Mouse (Mus musculus) G1E (cell line): ENCODE results near the gene Obox1. TPM values are rescaled to one million over a fixed set of nuclear protein-coding genes. Genes with fewer than 3 reads are reported as not detected.
"Not testable (repeated sequence)": the region's sequence is repeated elsewhere in the genome, so short reads cannot be mapped to it uniquely, and the experiment has no call there.

ENCODE experiments used
- ATAC-seq: 2 replicates; pipeline ENCODE4 v1.8.0; 2016; ENCODE audit warnings: mild to moderate bottlenecking; ENCODE audit not compliant: insufficient number of reproducible peaks, poor library complexity, low FRiP score, severe bottlenecking; ENCODE audit errors: extremely low read depth
- DNase-seq: peaks from one replicate; pipeline ENCODE4 v3.0.0; 2012; ENCODE audit warnings: low spot score
- H3K27me3 ChIP-seq: 2 replicates; pipeline ENCODE4 v1.6.1; 2012; ENCODE audit warnings: mild to moderate bottlenecking, low read length, inconsistent platforms; ENCODE audit not compliant: insufficient read depth
- H3K36me3 ChIP-seq: replicated peaks from 2 replicates; pipeline ENCODE3; 2012; ENCODE audit warnings: mild to moderate bottlenecking, inconsistent platforms
- H3K4me1 ChIP-seq: 2 replicates; pipeline ENCODE4 v1.6.1; 2012; ENCODE audit warnings: low read depth, low read length, inconsistent platforms, mixed read lengths; ENCODE audit not compliant: insufficient read depth
- H3K4me3 ChIP-seq: 2 replicates; pipeline ENCODE4 v1.5.1; 2012; ENCODE audit warnings: low read depth, mild to moderate bottlenecking, inconsistent platforms, low read length, moderate library complexity, mixed read lengths
- H3K9me3 ChIP-seq: replicated peaks from 2 replicates; pipeline ENCODE4 v1.6.1; 2012; ENCODE audit warnings: inconsistent platforms
- polyA plus RNA-seq: library from polyadenylated mRNA; stranded (reverse); fragments of >175 nt; gene quantifications from 2 replicates; pipeline ENCODE4 v1.2.3, GENCODE M21; 2012
- total RNA-seq, 2 experiments: library from RNA; stranded (forward) in 1 of 2; stranded (reverse) in 1 of 2; fragments of 200-1000 nt in 1 of 2; fragments of >200 nt in 1 of 2; fragmentation: Nextera tagmentation in 1 of 2; gene quantifications; 2 replicates each; pipeline ENCODE4 v1.2.3; 2014 to 2017

Obox1 gene
- total RNA-seq (2014; fragmentation: Nextera tagmentation) (not detected in 2 replicates), total RNA-seq (2017) (not detected in 2 replicates), polyA plus RNA-seq (not detected in 2 replicates)

GRCm38 (mm10) chr7:15388421-15388998 lies at the start of gene Obox1, which contains the start of gene Obox2:
TSS of gene Obox1 (plus strand) at chr7:15388948.
TSS of gene Obox2 (plus strand) at chr7:15388721.
- H3K9me3 ChIP-seq, H3K4me3 ChIP-seq, DNase-seq, H3K27me3 ChIP-seq, ATAC-seq, H3K4me1 ChIP-seq, H3K36me3 ChIP-seq: not testable (repeated sequence)

- not testable (repeated sequence) for ATAC-seq, H3K4me3 ChIP-seq, H3K27me3 ChIP-seq, H3K36me3 ChIP-seq, H3K4me1 ChIP-seq, H3K9me3 ChIP-seq, DNase-seq
Measured at GRCm38 (mm10) chr7:15399147-15399874, 10.6 kb downstream of the Obox1 start.

GRCm38 (mm10) chr7:15406816-15407215 lies 18.1 kb downstream of the Obox1 start:
- not testable (repeated sequence) for ATAC-seq, H3K36me3 ChIP-seq, H3K4me3 ChIP-seq, H3K4me1 ChIP-seq, H3K27me3 ChIP-seq, H3K9me3 ChIP-seq, DNase-seq

DNA sequence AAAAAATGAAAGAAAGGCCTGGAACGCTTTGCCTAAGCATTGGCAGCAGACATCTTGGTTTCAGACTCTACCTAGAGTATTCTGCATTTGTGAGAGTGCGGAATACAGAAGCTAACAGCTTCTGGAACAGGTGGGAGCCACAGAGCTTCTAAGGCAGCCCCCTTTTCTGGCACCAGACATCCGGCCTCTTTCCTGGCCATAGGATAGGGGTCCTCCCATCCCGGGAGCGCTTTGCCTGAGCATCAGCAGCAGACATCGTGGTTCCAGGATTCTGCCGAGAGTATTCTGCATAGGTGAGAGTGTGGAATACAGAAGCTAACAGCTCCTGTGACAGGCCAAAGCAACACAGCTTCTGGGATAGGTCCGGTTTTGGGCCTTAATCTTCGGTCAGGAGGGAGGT lies 29.3 kb downstream of the Obox1 start:
- H3K9me3 ChIP-seq, ATAC-seq, DNase-seq, H3K4me1 ChIP-seq, H3K36me3 ChIP-seq, H3K4me3 ChIP-seq, H3K27me3 ChIP-seq: not testable (repeated sequence)

DNA sequence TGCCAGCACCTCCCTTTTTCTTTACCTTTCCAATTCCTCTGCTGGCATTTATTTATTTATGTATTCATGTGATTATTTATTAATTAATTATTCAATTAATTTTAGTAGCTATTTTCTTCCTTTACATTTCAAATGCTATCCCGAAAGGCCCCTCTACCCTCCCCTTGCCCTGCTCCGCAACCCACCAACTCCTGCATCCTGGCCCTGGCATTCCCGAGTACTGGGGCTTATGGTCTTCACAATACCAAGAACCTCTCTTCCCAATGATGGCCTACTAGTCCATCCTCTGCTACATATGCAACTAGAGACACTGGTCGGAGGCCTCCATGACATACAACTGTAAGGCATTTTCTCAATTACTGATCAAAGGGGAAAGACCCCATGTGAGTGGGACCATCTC lies 36.8 kb downstream of the Obox1 start:
- H3K36me3 ChIP-seq, H3K9me3 ChIP-seq, DNase-seq, H3K27me3 ChIP-seq, H3K4me1 ChIP-seq, H3K4me3 ChIP-seq, ATAC-seq: not testable (repeated sequence)

- ATAC-seq, DNase-seq, H3K27me3 ChIP-seq, H3K36me3 ChIP-seq, H3K4me3 ChIP-seq, H3K9me3 ChIP-seq, H3K4me1 ChIP-seq: not testable (repeated sequence)
Measured at GRCm38 (mm10) chr7:15509411-15509810, 120.7 kb downstream of the Obox1 start.

Other genes with a start within 250 kb of the Obox1 start
- gene Obox2, start 227 bp upstream of the Obox1 start, total RNA-seq (2014; fragmentation: Nextera tagmentation) = not detected in 2 replicates
- gene Obox2, start 227 bp upstream of the Obox1 start, total RNA-seq (2017) = 0.17 and 0.27 TPM in 2 replicates
- not detected in 2 replicates for gene Obox2, start 227 bp upstream of the Obox1 start, polyA plus RNA-seq